Comparison of ENCODE assay signal across 8 mouse cellular contexts in genomic region chr1:128368732-128369441, GRCm38 (mm10). TPM values are rescaled to one million over a fixed set of nuclear protein-coding genes. Genes with fewer than 3 reads are reported as not detected.
DNase-seq lines count a peak whose midpoint lies in the region; ATAC-seq and TF ChIP-seq lines count a peak whose summit lies in the region.

No protein-coding gene starts in this region.

- no peak overlapping the region for H3K4me2 ChIP-seq in midbrain, embryonic 11.5 days

- DNase-seq in gastrocnemius, adult 2 months: peak; percentile 23
- no peak for DNase-seq in gastrocnemius, adult 8-10 months (ENCODE audit: low spot score in 2 of 2)
- DNase-seq in MEL (ENCODE audit: low read depth, low spot score): peak; percentile 75
- DNase-seq in embryo, embryonic 11 days: peak; percentile 72
- DNase-seq in heart, postnatal 4 days: peak; percentile 59
- peak; percentile 73 to 77 for DNase-seq in layer of hippocampus, postnatal 10 days (ENCODE audit: low spot score in 2 of 2)
- peak; percentile 94 for DNase-seq in midbrain, embryonic 11.5 days (ENCODE audit: low spot score, missing footprints)
- DNase-seq in splenic B cell, adult 2 months (ENCODE audit: low read depth, low spot score): peak; percentile 78

- H3K36me3 ChIP-seq in MEL (ENCODE audit: control insufficient read depth in 1 of 2, insufficient read depth in 2 of 2, low read length in 2 of 2): peaks cover 0 to 37% of the 10 kb centered on the region in 2 experiments; a peak in 2 of 4 replicates
- H3K36me3 ChIP-seq in midbrain, embryonic 11.5 days (ENCODE audit: control insufficient read depth, insufficient read depth, low read length): peaks cover 2% of the 10 kb centered on the region; the same call in 1 of the 2 replicates
- no peaks in the 10 kb centered on the region; the same call in 1 of the 2 replicates for H3K36me3 ChIP-seq in splenic B cell, adult 2 months (ENCODE audit: control insufficient read depth, insufficient read depth, low read length, poor library complexity, severe bottlenecking)

- H3K4me1 ChIP-seq in MEL (ENCODE audit: control insufficient read depth in 1 of 2, insufficient read depth in 2 of 2, low read length in 2 of 2): no peaks in the 10 kb centered on the region
- H3K4me1 ChIP-seq in midbrain, embryonic 11.5 days (ENCODE audit: control insufficient read depth, insufficient read depth, low read length): no peaks in the 10 kb centered on the region

- ATAC-seq in midbrain, embryonic 11.5 days (ENCODE audit: low FRiP score): peak; percentile 77

- TF ChIP-seq EP300 in MEL (IDR thresholded peaks at IDR 0.05; ENCODE audit: low read depth in 1 of 2, low read length in 2 of 2): no peak

- no peak overlapping the region for H3K4me3 ChIP-seq in gastrocnemius, adult 2 months
- no peak overlapping the region for H3K4me3 ChIP-seq in MEL (ENCODE audit: control insufficient read depth in 1 of 2, insufficient read depth in 1 of 2, low read depth in 2 of 2, low read length in 2 of 2)
- H3K4me3 ChIP-seq in midbrain, embryonic 11.5 days (ENCODE audit: low read depth, low read length): no peak overlapping the region

- H3K79me2 ChIP-seq in MEL (ENCODE audit: control insufficient read depth, insufficient read depth, low read length, poor library complexity): no peaks in the 10 kb centered on the region; the same call in 1 of the 2 replicates

- intact Hi-C loops in gastrocnemius, adult 2 months (cut with DNase I): loop anchor here (1.0 kb wide), 1 partner anchor 463 kb away; no protein-coding TSS in a partner anchor

- no peak for TF ChIP-seq POLR2A in MEL (IDR thresholded peaks at IDR 0.05; ENCODE audit: control insufficient read depth in 1 of 2, insufficient read depth in 1 of 2, low read depth in 1 of 2, low read length in 2 of 2, poor library complexity in 1 of 2)

- peak; percentile 55 for TF ChIP-seq RAD21 in MEL (IDR thresholded peaks at IDR 0.05; ENCODE audit: low read depth, low read length)

- no peak overlapping the region for H3K9ac ChIP-seq in MEL (ENCODE audit: control insufficient read depth, low read depth, low read length, poor library complexity, severe bottlenecking)
- H3K9ac ChIP-seq in midbrain, embryonic 11.5 days (ENCODE audit: low read length): no peak overlapping the region

- no peaks in the 10 kb centered on the region for H3K9me3 ChIP-seq in MEL (replicated peaks; ENCODE audit: insufficient read depth, low read length)
- H3K9me3 ChIP-seq in midbrain, embryonic 11.5 days (ENCODE audit: control insufficient read depth, low read length): no peaks in the 10 kb centered on the region

- no peaks in the 10 kb centered on the region for H3K27me3 ChIP-seq in MEL (ENCODE audit: control insufficient read depth in 1 of 2, insufficient read depth in 2 of 2, low read length in 2 of 2)
- H3K27me3 ChIP-seq in midbrain, embryonic 11.5 days (ENCODE audit: control insufficient read depth, insufficient read depth, low read length): no peaks in the 10 kb centered on the region
- H3K27me3 ChIP-seq in splenic B cell, adult 2 months (ENCODE audit: control insufficient read depth, insufficient read depth, low read length, poor library complexity, severe bottlenecking): no peaks in the 10 kb centered on the region

- TF ChIP-seq CTCF in gastrocnemius, adult 2 months (IDR thresholded peaks at IDR 0.05): peak; percentile 69
- peak; percentile 20 to 62 (median 48); a peak in 5 of 6 replicates for TF ChIP-seq CTCF in MEL (IDR thresholded peaks at IDR 0.05 in 2 of 3, conservative IDR thresholded peaks at IDR 0.05 in 1 of 3; ENCODE audit: control insufficient read depth in 1 of 3, insufficient read depth in 1 of 3, low read depth in 2 of 3, low read length in 3 of 3, poor library complexity in 1 of 3, severe bottlenecking in 1 of 3)

- no peak overlapping the region for H3K27ac ChIP-seq in gastrocnemius, adult 2 months
- H3K27ac ChIP-seq in MEL (ENCODE audit: control insufficient read depth, low read depth, low read length): no peak overlapping the region
- no peak overlapping the region for H3K27ac ChIP-seq in midbrain, embryonic 11.5 days (ENCODE audit: low read depth, low read length)

- 38% methylated on average over 5 of the region's 5 CpGs for WGBS in midbrain, embryonic 11.5 days

TF ChIP-seq in MEL, 35 proteins besides CTCF, POLR2A, EP300 and RAD21:
- peak; percentile 59 for TF ChIP-seq SMC3 (IDR thresholded peaks at IDR 0.05; ENCODE audit: low read depth, low read length)
- peak; percentile 53; the same call in 1 of the 2 replicates for TF ChIP-seq ZNF384 (IDR thresholded peaks at IDR 0.05; ENCODE audit: low read depth, low read length)
- no peak for TF ChIP-seq ZMIZ1 (IDR thresholded peaks at IDR 0.05; ENCODE audit: low read depth, low read length)

RNA-seq across cellular contexts. Expression of gene Mcm6, which starts 9.4 kb away (rescaled TPM):
- 1 to 10 TPM; 1.3 to 2.6 TPM for total RNA-seq in gastrocnemius, adult 2 months (2021)
- 1 to 10 TPM; 1.7 to 2.2 (median 1.9) TPM for total RNA-seq in gastrocnemius, adult 8-10 months (2022)
- total RNA-seq in MEL (2012; rRNA removed): 202 and 218 TPM in 2 replicates
- polyA plus RNA-seq in MEL (2012; ENCODE audit: insufficient read depth in 1 of 2, insufficient read length in 2 of 2, low read depth in 1 of 2, low replicate concordance in 2 of 2, missing spikeins in 1 of 2): 100 to 1,000 TPM; 234 to 850 TPM
- total RNA-seq in heart, postnatal 4 days (2021): 10 to 100 TPM; 85.0 to 85.3 TPM
- total RNA-seq in layer of hippocampus, postnatal 10 days (2021): 10 to 100 TPM; 18.6 to 20.6 TPM
- 315 and 320 TPM in 2 replicates for polyA plus RNA-seq in midbrain, embryonic 11.5 days (2014; fragmentation: Nextera tagmentation; extraction: Ambion mirVana)

RNA-seq across cellular contexts. Expression of gene Lct, which starts 40.8 kb away (rescaled TPM):
- not detected for total RNA-seq in gastrocnemius, adult 2 months (2021)
- not detected for total RNA-seq in gastrocnemius, adult 8-10 months (2022)
- under 0.01 TPM in 1 of 2 replicates, not detected in the other for total RNA-seq in MEL (2012; rRNA removed)
- polyA plus RNA-seq in MEL (2012; ENCODE audit: insufficient read depth in 1 of 2, insufficient read length in 2 of 2, low read depth in 1 of 2, low replicate concordance in 2 of 2, missing spikeins in 1 of 2): under 1 TPM in 1 of 2 experiments, not detected in 1; 0.06 TPM
- under 1 TPM; 0.14 to 0.52 TPM for total RNA-seq in heart, postnatal 4 days (2021)
- 10 to 100 TPM; 16.6 to 20.2 TPM for total RNA-seq in layer of hippocampus, postnatal 10 days (2021)
- 0.40 TPM in 1 of 2 replicates, not detected in the other for polyA plus RNA-seq in midbrain, embryonic 11.5 days (2014; fragmentation: Nextera tagmentation; extraction: Ambion mirVana)

RNA-seq across cellular contexts. Expression of gene Dars, which starts 48.3 kb away (rescaled TPM):
- total RNA-seq in gastrocnemius, adult 2 months (2021): 10 to 100 TPM; 64.7 to 77.0 TPM
- total RNA-seq in gastrocnemius, adult 8-10 months (2022): 10 to 100 TPM; 60.3 to 73.0 (median 68.2) TPM
- total RNA-seq in MEL (2012; rRNA removed): 95.2 and 104 TPM in 2 replicates
- polyA plus RNA-seq in MEL (2012; ENCODE audit: insufficient read depth in 1 of 2, insufficient read length in 2 of 2, low read depth in 1 of 2, low replicate concordance in 2 of 2, missing spikeins in 1 of 2): 100 to 1,000 TPM in 1 of 2 experiments, not detected in 1; 104 TPM
- 10 to 100 TPM; 56.5 to 57.8 TPM for total RNA-seq in heart, postnatal 4 days (2021)
- 10 to 100 TPM; 70.2 to 77.2 TPM for total RNA-seq in layer of hippocampus, postnatal 10 days (2021)
- polyA plus RNA-seq in midbrain, embryonic 11.5 days (2014; fragmentation: Nextera tagmentation; extraction: Ambion mirVana): 126 and 148 TPM in 2 replicates

Comparison
In these comparisons a context has a peak if more than half of its experiments do, and no peak if none do; other contexts are left out.
1. DNase-seq: peak in gastrocnemius, adult 2 months (single experiment), MEL (single experiment), embryo, embryonic 11 days (single experiment), heart, postnatal 4 days (single experiment), layer of hippocampus, postnatal 10 days (2 of 2), midbrain, embryonic 11.5 days (single experiment) and splenic B cell, adult 2 months (single experiment); none in gastrocnemius, adult 8-10 months (0 of 2).
2. RNA of gene Mcm6, which starts 9.4 kb away (total RNA-seq): 202 to 218 TPM in MEL, 85.0 to 85.3 TPM in heart, postnatal 4 days and 18.6 to 20.6 TPM in layer of hippocampus, postnatal 10 days; 1.3 to 2.6 TPM in gastrocnemius, adult 2 months and 1.7 to 2.2 TPM in gastrocnemius, adult 8-10 months; every median in the first group is over 4 times any median in the second.
3. RNA of gene Lct, which starts 40.8 kb away (total RNA-seq): 16.6 to 20.2 TPM in layer of hippocampus, postnatal 10 days; 0.14 to 0.52 TPM in heart, postnatal 4 days, not detected in gastrocnemius, adult 2 months, not detected in gastrocnemius, adult 8-10 months and under 0.01 TPM in MEL; every median in the first group is over 10 times any median in the second.